Mouse (Mus musculus) cerebellum, adult 9-10 months (tissue): ENCODE measurements around the gene Hps1.
"Not testable (repeated sequence)": the region's sequence is repeated elsewhere in the genome, so short reads cannot be mapped to it uniquely, and the experiment has no call there.

ENCODE experiments used
- DNase-seq: peaks from one replicate; pipeline ENCODE4 v3.0.0; 2022

Hps1 gene

DNA sequence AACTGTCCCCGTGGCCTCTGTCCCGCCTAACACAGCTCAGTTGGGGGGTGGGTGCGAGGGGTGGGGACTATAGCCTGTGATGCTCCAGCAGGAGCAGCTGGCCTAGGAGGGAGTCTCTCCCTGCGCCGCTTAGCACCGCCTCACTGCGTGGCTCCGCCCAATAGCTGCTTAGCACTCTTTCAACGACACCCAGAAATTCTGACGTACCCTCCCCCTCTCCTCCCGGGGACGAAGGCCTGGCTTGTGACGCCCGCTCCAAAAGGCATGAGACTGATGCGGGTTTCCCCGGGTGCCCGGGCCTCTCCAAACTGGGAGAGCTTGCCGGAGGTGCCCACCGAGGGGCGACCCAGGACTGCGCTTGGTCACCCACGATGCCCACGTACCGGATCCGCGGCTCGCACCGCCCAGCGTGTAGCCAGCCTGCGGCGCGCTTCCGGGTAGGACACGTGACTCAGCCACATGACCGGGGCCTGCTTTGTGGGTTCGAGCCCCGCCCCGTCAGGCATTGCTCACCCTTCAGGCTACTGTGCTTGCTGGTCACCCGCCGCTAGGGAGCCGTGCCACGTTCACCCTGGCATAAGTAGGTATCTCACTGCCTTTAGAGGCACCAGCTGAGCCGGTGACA is at the start of gene Hps1:
Gene Hps1, minus strand, starts transcription at position 448 of the 625 bp plus-strand sequence.
- DNase-seq, result peak; percentile 90

DNA sequence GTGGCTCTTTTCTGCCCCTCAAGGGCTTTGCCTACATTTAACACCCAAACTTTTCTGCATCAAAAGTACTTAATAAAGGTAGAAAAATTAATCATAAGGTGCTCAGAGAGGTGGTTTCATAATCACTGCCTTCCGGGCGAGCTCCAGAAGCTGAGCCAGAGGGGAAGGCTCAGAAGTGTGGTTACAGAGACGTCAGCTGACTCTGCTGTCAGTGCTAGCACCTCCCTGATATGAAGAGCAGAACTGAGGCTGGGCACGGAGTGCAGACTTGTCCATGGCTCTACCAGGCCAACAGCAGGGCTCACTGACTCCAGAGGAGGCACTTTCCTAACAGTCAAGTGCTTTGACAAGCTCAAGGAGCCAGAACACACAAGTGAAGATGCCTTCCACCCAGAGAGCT is 49.4 kb upstream of the Hps1 start:
- DNase-seq, result no peak

- no peak for DNase-seq
Measured at GRCm38 (mm10) chr19:42827843-42828242, 48.1 kb upstream of the Hps1 start.

DNA sequence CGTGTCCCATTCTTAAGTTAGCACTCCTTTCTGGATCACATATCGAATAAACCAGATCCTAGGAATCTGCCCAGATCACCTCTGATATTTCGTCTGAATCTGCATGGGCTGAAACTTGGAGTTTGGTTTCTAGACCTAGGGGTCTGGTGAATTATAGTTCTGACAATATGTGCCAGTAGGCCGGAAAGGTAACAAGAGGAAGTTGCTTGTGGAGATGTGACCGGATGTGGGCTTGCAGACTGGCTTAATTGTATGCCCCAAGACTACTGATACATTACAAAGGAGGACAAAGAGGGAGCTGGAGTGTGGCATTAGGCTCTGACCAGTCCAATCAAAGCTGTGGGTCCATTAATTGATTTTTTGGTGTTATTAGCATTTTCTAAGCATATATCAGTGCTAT is 40.3 kb upstream of the Hps1 start:
- no peak for DNase-seq

GRCm38 (mm10) chr19:42817761-42818160 is 38.0 kb upstream of the Hps1 start:
- no peak for DNase-seq

DNA sequence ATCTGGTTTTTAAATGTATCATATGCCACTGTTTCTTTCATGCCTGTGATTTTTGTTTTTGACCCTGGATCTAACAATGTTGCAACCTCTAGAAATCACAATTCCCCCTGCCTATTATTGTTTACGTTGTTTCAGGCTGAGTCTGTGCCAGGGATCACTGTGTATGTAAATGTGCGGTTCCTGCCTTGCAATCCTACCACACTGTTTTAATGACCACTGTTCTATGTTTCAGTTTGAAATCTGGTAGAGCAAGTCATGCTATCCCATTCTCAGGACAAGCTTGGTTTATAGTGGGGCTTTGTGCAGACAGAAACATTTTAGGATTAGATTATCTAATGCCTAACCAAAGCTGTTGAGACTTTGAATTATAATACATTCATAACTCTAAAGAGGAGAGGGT is 36.5 kb upstream of the Hps1 start:
- no peak for DNase-seq

GRCm38 (mm10) chr19:42810140-42810539 is 30.4 kb upstream of the Hps1 start:
- no peak for DNase-seq

DNA sequence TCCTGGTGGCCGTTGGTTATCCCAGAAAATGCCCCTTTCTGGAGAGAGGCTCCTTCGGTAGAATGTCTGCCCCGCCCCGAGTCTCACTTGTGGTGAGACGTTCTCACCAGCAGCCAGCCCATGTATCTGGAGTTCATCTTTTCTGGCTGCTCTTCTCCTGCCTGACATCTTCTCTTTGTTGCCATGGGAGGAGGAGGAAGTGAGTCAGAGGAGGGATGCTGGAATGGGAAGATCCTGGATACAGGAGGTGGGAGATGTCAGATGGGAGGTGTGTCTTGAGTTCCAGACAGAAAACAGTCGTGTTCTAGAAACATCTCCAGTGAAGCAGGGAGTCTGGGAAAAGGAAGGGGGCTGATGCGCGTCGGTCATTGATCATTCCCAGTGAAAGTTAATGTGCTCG is 29.7 kb upstream of the Hps1 start:
- no peak for DNase-seq

DNA sequence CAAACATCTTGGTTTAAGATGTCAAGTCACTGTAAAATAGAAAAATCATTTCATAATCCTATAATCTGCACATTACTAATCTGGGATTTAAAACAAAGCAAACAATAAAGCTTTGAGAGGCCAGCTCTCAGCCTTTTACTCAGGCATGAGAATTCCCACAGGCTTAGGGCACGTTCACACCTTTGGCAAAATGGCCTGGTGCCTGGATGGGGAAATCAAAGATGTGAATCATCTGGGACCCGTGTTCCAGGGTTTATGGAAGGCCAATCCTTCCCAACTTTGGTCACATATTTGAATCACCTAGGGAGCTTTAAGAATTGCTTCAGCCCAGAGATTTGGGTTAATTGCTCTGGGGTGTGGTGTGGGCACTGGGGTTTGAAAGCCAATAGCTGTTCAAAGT is 18.1 kb upstream of the Hps1 start:
- no peak for DNase-seq

DNA sequence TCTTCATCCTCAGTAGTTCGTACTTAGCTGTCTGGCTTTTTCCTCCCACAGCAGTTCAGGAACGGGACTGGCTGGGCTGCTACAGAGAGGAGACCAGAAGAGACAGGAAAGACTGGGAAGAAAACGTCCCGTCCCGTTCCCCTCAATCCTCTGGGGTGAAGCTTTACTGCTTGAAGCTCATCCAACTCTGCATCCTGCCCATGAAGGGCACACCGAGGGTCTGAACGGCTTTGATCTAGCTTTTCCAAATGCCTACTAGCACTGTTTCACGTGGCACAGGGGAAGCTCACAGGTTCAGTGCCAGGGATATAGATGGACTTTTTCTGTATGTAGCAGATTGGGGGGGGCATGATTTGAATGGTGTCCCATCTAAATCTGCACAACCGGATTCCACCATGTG is 16.0 kb upstream of the Hps1 start:
- DNase-seq, result no peak

DNA sequence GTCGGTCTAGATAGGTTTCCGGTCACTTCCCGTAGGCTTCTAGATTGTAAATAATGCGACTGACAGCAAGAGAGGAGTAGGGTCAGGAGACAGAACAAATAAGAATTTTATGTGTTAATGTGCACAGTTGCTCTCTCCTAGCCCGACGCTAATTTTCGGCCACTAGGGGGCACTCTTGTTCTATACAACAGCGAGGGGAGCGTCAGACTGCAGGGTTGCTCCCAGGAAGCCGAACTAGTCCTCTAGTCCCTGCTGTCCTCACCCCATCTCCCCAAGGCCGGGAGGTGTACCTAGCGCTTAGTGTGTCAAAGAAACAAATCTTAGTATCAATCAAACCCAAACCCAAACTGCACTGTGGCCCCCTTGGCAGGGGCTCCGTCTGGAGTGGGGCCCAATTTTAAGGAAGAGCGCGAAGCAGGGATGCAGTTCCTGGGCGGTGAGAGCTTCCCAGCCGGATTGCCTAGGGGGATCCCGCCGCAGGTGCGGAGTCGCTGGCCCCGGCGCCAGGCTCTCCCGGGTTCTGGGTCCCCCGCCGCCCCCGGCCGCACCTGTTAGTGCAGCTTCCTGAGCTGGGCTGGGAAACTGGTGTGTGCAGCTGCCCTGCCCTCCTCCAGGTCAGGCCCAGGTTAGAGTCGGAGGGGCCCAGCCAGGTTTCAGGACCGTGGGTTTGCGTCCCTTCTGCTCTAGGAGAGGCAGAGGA is 15.3 kb upstream of the Hps1 start:
- DNase-seq, result peak; percentile 86

DNA sequence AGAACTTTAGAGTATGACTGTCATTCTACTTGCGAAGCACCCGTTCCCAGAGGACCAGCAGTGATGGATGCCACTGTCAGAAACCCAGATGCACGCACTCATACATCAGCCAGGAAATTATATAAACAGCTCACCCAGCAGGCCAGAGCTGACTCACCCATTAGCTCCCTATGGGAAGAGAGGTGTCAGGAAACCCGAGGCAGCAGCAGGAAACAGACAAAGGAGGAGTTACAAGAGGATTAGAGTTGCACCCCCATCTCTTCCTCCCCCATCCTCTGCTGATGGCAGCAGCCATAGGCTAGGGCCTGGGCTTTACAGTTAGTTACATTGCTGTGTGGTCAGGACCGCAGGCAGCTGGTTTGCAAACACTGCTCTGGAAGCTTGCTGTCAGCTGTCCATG is 8.5 kb upstream of the Hps1 start:
- DNase-seq, result no peak

- DNase-seq, result no peak
Measured at GRCm38 (mm10) chr19:42785562-42786220, 5.9 kb upstream of the Hps1 start.

DNA sequence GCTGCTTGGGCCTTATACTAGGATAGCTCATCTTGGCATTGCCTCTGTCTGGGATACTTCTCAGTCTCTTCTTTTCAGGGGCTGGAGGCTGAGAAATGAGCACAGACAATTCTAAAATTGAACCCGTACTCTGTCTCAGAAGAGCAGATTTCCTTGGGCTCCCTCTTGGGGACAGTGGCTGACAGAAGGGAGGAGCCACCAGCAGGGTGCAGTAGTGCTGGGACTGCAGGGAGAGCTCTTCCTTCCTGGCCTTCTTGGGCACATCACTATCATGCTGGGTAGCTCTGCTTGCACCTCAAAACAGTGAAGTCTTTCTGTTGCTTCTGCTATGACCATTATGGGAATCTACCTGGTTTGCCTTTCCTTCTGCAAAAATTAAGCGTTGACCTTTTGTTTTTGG is 5.4 kb upstream of the Hps1 start:
- no peak for DNase-seq

DNA sequence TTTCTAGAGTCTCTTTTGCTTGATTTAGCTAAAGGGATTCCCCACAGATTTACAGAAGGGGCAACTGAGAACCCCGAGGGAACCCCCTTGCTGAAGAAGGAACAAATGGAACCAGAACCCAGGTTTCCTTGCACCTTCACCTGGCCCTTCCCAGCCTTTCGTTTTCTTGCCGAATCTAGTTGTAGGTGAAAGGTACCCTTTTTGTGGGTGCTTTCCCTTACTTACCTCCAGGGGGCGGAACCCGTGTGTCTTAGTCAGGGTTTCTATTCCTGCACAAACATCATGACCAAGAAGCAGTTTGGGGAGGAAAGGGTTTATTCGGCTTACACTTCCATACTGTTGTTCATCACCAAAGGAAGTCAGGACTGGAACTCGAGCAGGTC is 369 bp upstream of the Hps1 start:
- DNase-seq, result not testable (repeated sequence)

GRCm38 (mm10) chr19:42777801-42778200 is 2.0 kb downstream of the Hps1 start:
- peak; percentile 40 for DNase-seq

- peak; percentile 24 for DNase-seq
Measured at GRCm38 (mm10) chr19:42776813-42777212, 3.0 kb downstream of the Hps1 start.

DNA sequence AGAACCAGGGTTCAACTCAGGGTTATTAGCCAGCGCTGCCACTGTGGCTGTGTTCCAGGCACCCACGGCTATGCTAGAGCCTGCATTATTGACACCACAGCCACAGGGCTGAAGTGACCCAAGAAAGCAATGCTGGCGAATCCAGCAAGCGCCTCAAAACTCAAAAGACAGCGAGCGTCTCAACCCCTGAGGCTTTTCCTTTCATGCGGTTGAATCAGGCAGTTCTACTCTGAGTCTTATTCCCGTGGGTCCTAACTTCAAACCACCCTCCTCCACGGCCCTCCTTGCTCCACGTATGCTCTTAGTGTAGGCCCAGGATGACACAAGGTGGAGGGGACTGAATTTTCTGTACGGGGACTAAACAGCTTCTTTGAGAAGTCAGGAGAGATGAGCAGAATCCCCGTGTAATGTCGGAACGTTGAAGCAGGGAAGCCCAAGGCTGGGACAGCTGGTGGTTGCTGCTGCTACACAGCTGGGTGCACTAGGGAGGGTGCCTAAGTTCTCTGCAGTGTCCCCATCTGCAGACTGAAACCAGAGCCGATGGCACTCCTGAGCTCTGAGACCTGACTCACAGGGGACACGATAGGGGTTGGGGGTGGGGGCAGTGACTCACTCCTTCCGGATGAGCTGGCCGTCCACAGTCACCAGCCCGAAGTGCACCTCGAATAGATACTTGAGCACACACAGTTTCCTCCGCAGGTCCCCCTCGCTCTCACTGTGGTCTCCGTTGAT is 9.5 kb downstream of the Hps1 start:
- no peak for DNase-seq

- DNase-seq, result no peak
Measured at GRCm38 (mm10) chr19:42769648-42770047, 10.1 kb downstream of the Hps1 start.

- no peak for DNase-seq
Measured at GRCm38 (mm10) chr19:42767361-42767760, 12.4 kb downstream of the Hps1 start.

- no peak for DNase-seq
Measured at GRCm38 (mm10) chr19:42764398-42764797, 15.4 kb downstream of the Hps1 start.

- no peak for DNase-seq
Measured at GRCm38 (mm10) chr19:42756671-42757070, 23.1 kb downstream of the Hps1 start.

DNA sequence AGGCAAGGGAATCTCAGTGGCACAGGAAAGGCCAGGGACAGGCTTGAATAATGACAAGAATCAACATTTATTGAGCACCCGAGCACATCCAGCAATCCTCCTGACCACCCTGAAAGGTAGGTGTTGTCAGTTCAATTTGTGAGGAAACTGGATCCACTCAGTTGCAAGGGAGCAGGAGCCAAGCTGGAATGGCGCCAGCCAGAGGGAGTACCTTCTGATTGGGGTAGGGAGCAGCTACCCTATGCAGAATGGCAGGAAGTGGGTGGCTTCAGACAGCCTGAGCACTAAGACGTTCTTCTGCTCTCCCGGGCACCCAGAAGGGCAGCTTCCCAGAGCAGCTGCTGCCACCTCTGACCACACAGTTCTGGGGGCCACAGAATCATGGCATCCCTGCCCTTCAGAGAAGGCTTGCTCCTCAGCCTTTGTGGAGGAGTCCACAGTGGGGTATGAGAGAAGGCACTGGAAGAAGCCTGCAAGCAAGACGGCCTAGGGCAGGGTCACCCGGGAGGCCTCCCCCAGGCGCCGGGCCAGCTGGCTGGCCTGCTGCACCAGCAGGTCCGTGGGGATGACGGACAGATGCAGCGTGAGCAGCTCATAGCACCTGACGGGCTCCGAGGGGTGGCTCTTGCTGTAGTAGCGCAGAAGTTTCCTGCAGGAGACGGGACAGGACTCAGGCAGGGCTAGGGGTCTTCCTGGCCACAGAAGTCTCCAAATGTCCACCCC is 24.5 kb downstream of the Hps1 start:
- DNase-seq, result no peak
